Mouse (Mus musculus) adrenal gland, adult 8-10 months (tissue): ENCODE measurements around the gene Xrcc1. TPM values are rescaled to one million over a fixed set of nuclear protein-coding genes. Genes with fewer than 3 reads are reported as not detected.
"Not testable (repeated sequence)": the region's sequence is repeated elsewhere in the genome, so short reads cannot be mapped to it uniquely, and the experiment has no call there.

Experiments
- DNase-seq: peaks from one replicate; pipeline ENCODE4 v3.0.0; 2022
- total RNA-seq, 4 experiments: library from RNA; stranded (reverse); gene quantifications; 2 replicates each; pipeline ENCODE4 v1.2.4; 2022

Xrcc1 gene
- total RNA-seq, 4 experiments from 2014 or later = 39.2 to 55.5 (median 46.6) TPM

- DNase-seq = peak; percentile 52
Observed at GRCm38 (mm10) chr7:24608017-24608416, 61.9 kb downstream of the Xrcc1 start.

- no peak for DNase-seq
Observed at GRCm38 (mm10) chr7:24608561-24608960, 62.5 kb downstream of the Xrcc1 start.

GRCm38 (mm10) chr7:24610144-24610878 is 64.2 kb downstream of the Xrcc1 start, which contains the start of gene Phldb3:
TSS of gene Phldb3 (plus strand) at chr7:24610763.
- DNase-seq = no peak

GRCm38 (mm10) chr7:24610879-24611494 is 64.9 kb downstream of the Xrcc1 start:
- peak; percentile 90 for DNase-seq

GRCm38 (mm10) chr7:24611709-24612108 is 65.6 kb downstream of the Xrcc1 start:
- DNase-seq = no peak

GRCm38 (mm10) chr7:24612308-24612910 is 66.3 kb downstream of the Xrcc1 start:
- DNase-seq = no peak

- DNase-seq = no peak
Observed at GRCm38 (mm10) chr7:24614816-24615215, 68.7 kb downstream of the Xrcc1 start.

GRCm38 (mm10) chr7:24617763-24618162 is 71.7 kb downstream of the Xrcc1 start:
- no peak for DNase-seq

GRCm38 (mm10) chr7:24618374-24618773 is 72.3 kb downstream of the Xrcc1 start:
- DNase-seq = not testable (repeated sequence)

GRCm38 (mm10) chr7:24619671-24620397 is 73.7 kb downstream of the Xrcc1 start:
- no peak for DNase-seq

- DNase-seq = no peak
Observed at GRCm38 (mm10) chr7:24621193-24621592, 75.1 kb downstream of the Xrcc1 start.

- DNase-seq = no peak
Observed at GRCm38 (mm10) chr7:24622967-24623366, 76.9 kb downstream of the Xrcc1 start.

Other genes with a start within 250 kb of the Xrcc1 start
- 10 to 100 TPM in 3 of 4 experiments, 1 to 10 TPM in 1; 7.9 to 19.1 (median 13.4) TPM for gene Zfp61, start 245.1 kb upstream of the Xrcc1 start, total RNA-seq
- gene Zfp94, start 229.6 kb upstream of the Xrcc1 start, total RNA-seq = 10 to 100 TPM in 1 of 4 experiments, 1 to 10 TPM in 3; 4.8 to 10.1 (median 7.0) TPM
- gene Tescl, start 212.4 kb upstream of the Xrcc1 start, total RNA-seq = under 1 TPM in 1 of 4 experiments, not detected in 3; 0.70 TPM
- gene Lypd5, start 197.1 kb upstream of the Xrcc1 start, total RNA-seq = not detected
- gene Kcnn4, start 176.0 kb upstream of the Xrcc1 start, total RNA-seq = 1 to 10 TPM in 2 of 4 experiments, under 1 TPM in 2; 0.70 to 2.0 (median 1.2) TPM
- gene Smg9, start 146.7 kb upstream of the Xrcc1 start, total RNA-seq = 10 to 100 TPM; 20.2 to 39.0 (median 25.9) TPM
- not detected for gene Irgc1, start 94.0 kb upstream of the Xrcc1 start, total RNA-seq
- gene Plaur, start 83.8 kb upstream of the Xrcc1 start, total RNA-seq = 10 to 100 TPM in 3 of 4 experiments, 1 to 10 TPM in 1; 9.6 to 19.2 (median 10.2) TPM
- gene Cadm4, start 64.3 kb upstream of the Xrcc1 start, total RNA-seq = 1 to 10 TPM; 3.1 to 4.7 (median 4.1) TPM
- gene Zfp428, start 39.3 kb upstream of the Xrcc1 start, total RNA-seq = 1 to 10 TPM; 4.9 to 7.3 (median 5.6) TPM
- not detected for gene AC161166.1, start 33.8 kb upstream of the Xrcc1 start, total RNA-seq
- gene Irgq, start 15.6 kb upstream of the Xrcc1 start, total RNA-seq = 10 to 100 TPM; 26.7 to 30.9 (median 27.8) TPM
- gene Pinlyp, start 171 bp upstream of the Xrcc1 start, total RNA-seq = not detected
- 10 to 100 TPM; 32.4 to 44.0 (median 39.1) TPM for gene Ethe1, start 41.3 kb downstream of the Xrcc1 start, total RNA-seq
- under 1 TPM; 0.20 to 0.59 (median 0.38) TPM for gene Zfp575, start 41.4 kb downstream of the Xrcc1 start, total RNA-seq
- gene Phldb3, start 64.5 kb downstream of the Xrcc1 start, total RNA-seq = 10 to 100 TPM in 2 of 4 experiments, 1 to 10 TPM in 2; 6.2 to 12.9 (median 9.9) TPM
- gene Lypd3, start 90.3 kb downstream of the Xrcc1 start, total RNA-seq = under 1 TPM in 3 of 4 experiments, not detected in 1; 0.34 to 0.96 (median 0.66) TPM
- not detected for gene Tex101, start 130.4 kb downstream of the Xrcc1 start, total RNA-seq
- not detected for gene BC049730, start 163.0 kb downstream of the Xrcc1 start, total RNA-seq
- not detected for gene Gm4763, start 180.6 kb downstream of the Xrcc1 start, total RNA-seq
- gene Cd177, start 214.0 kb downstream of the Xrcc1 start, total RNA-seq = under 1 TPM in 2 of 4 experiments, not detected in 2; 0.14 to 0.15 TPM
- under 1 TPM in 1 of 4 experiments, not detected in 3; 0.23 TPM for gene Ceacam10, start 230.9 kb downstream of the Xrcc1 start, total RNA-seq